Mouse (Mus musculus): Measurements from ENCODE around the gene Shcbp1. TPM values are rescaled to one million over a fixed set of nuclear protein-coding genes. Genes with fewer than 3 reads are reported as not detected.

Gene Shcbp1
- polyA plus RNA-seq (2014; fragmentation: Nextera tagmentation; extraction: Ambion mirVana) = 109 and 112 TPM in 2 replicates

- peak; percentile 78 for TF ChIP-seq CTCF (IDR thresholded peaks at IDR 0.05; ENCODE audit: low read depth)
- DNase-seq = peak; percentile 98
These were observed at the start of gene Shcbp1 for GRCm38 (mm10) chr8:4779254-4780055. TSS of gene Shcbp1 (minus strand) at chr8:4779567.

GRCm38 (mm10) chr8:4808831-4809230, 29.5 kb upstream of the Shcbp1 start:
- TF ChIP-seq CTCF (IDR thresholded peaks at IDR 0.05; ENCODE audit: low read depth) = no peak

More at GRCm38 (mm10) chr8:4779254-4780055, at the start of gene Shcbp1:
- Histone ChIP-seq H3K9ac (peak within 1 kb of the TSS; percentile 77), H3K36me3 (ENCODE audit: insufficient read depth) (no peaks in the 10 kb centered on the region), H3K4me3 (ENCODE audit: low read depth, low read length) (peak within 1 kb of the TSS; percentile 87), H3K9me3 (ENCODE audit: low read depth, low read length) (no peaks in the 10 kb centered on the region), H3K4me1 (ENCODE audit: insufficient read depth) (peaks cover 6% of the 10 kb centered on the region; the same call in 1 of the 2 replicates), H3K4me2 (peak within 1 kb of the TSS; percentile 65), H3K27me3 (ENCODE audit: insufficient read depth, low read length) (no peaks in the 10 kb centered on the region), H3K27ac (ENCODE audit: low read depth) (no peak within 1 kb of the TSS)
- peak; percentile 97 for ATAC-seq (ENCODE audit: insufficient read depth)
- WGBS = 4% methylated on average over 29 of the region's 29 CpGs

GRCm38 (mm10) chr8:4800524-4801122, 21.3 kb upstream of the Shcbp1 start:
- DNase-seq (peak; percentile 76), ATAC-seq (ENCODE audit: insufficient read depth) (peak; percentile 44; the same call in 1 of the 2 replicates)
- Histone ChIP-seq H3K4me1 (ENCODE audit: insufficient read depth) (no peaks in the 10 kb centered on the region), H3K9ac (no peak overlapping the region), H3K4me2 (no peak overlapping the region), H3K9me3 (ENCODE audit: low read depth, low read length) (no peaks in the 10 kb centered on the region), H3K27me3 (ENCODE audit: insufficient read depth, low read length) (no peaks in the 10 kb centered on the region), H3K4me3 (ENCODE audit: low read depth, low read length) (no peak overlapping the region), H3K36me3 (ENCODE audit: insufficient read depth) (no peaks in the 10 kb centered on the region), H3K27ac (ENCODE audit: low read depth) (no peak overlapping the region)
- WGBS = 45% methylated on average over 19 of the region's 19 CpGs
- TF ChIP-seq CTCF (IDR thresholded peaks at IDR 0.05; ENCODE audit: low read depth) = peak; percentile 64

More at GRCm38 (mm10) chr8:4808831-4809230, 29.5 kb upstream of the Shcbp1 start:
- Histone ChIP-seq H3K4me3 (ENCODE audit: low read depth, low read length) (no peak overlapping the region), H3K9me3 (ENCODE audit: low read depth, low read length) (no peaks in the 10 kb centered on the region), H3K27me3 (ENCODE audit: insufficient read depth, low read length) (no peaks in the 10 kb centered on the region), H3K4me2 (no peak overlapping the region), H3K27ac (ENCODE audit: low read depth) (no peak overlapping the region), H3K36me3 (ENCODE audit: insufficient read depth) (no peaks in the 10 kb centered on the region), H3K4me1 (ENCODE audit: insufficient read depth) (no peaks in the 10 kb centered on the region), H3K9ac (no peak overlapping the region)
- WGBS = 84% methylated on average over 4 of the region's 4 CpGs
- ATAC-seq (ENCODE audit: insufficient read depth) (no peak), DNase-seq (no peak)

DNA sequence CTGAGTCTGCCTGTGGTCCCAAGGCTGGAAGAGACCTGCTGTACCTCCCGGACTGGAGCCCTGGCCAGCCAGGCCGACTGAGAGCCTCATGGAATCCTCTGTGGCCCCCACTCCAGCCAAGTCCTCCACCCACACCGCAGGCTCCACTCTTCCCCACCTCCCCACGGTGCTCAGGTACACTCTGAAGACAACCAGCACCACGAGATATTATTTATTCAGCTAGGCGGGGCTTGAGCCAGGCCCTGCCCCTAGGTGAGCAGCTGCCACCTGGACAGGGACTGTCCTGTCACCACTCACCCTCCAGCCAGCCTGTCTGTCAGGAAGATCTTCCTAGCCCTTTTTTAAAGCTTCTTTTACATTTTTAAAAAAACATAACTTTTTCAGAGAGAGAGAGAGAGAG, 1.1 kb downstream of the Shcbp1 start:
- Histone ChIP-seq H3K27me3 (ENCODE audit: insufficient read depth, low read length) (no peaks in the 10 kb centered on the region), H3K36me3 (ENCODE audit: insufficient read depth) (no peaks in the 10 kb centered on the region), H3K4me3 (ENCODE audit: low read depth, low read length) (peak overlapping the region; percentile 87), H3K27ac (ENCODE audit: low read depth) (no peak overlapping the region), H3K4me1 (ENCODE audit: insufficient read depth) (peaks cover 6% of the 10 kb centered on the region; the same call in 1 of the 2 replicates), H3K4me2 (peak overlapping the region; percentile 65), H3K9ac (peak overlapping the region; percentile 77; the same call in 1 of the 2 replicates), H3K9me3 (ENCODE audit: low read depth, low read length) (no peaks in the 10 kb centered on the region)
- TF ChIP-seq CTCF (IDR thresholded peaks at IDR 0.05; ENCODE audit: low read depth) = no peak
- no peak; the same call in 1 of the 2 replicates for ATAC-seq (ENCODE audit: insufficient read depth)
- no peak for DNase-seq
- 59% methylated on average over 6 of the region's 6 CpGs for WGBS

DNA sequence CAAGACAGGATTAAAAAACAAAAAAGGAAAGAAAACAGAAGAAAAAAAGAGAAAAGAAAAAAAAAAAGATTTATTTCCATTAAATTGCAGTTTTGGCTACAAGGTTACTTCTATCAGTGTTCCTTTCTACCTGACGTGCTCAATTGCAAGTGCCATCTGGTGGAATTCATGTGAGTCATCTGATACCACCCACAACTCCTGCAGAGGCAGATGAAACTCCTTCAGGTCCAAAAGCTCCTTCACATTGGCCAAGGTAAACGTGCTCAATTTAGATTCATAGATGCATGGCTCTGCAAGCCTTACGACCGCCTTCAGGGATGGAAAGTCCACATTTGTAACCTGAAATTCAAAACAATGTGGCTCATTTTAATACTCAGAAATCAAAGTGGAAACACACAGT, 14.6 kb downstream of the Shcbp1 start:
- DNase-seq (no peak), ATAC-seq (ENCODE audit: insufficient read depth) (no peak)
- H3K9me3 ChIP-seq (ENCODE audit: low read depth, low read length) = no peaks in the 10 kb centered on the region
- H3K27ac ChIP-seq (ENCODE audit: low read depth) = no peak overlapping the region
- H3K4me3 ChIP-seq (ENCODE audit: low read depth, low read length) = no peak overlapping the region
- no peak overlapping the region for H3K4me2 ChIP-seq
- no peaks in the 10 kb centered on the region for H3K4me1 ChIP-seq (ENCODE audit: insufficient read depth)
- no peaks in the 10 kb centered on the region for H3K27me3 ChIP-seq (ENCODE audit: insufficient read depth, low read length)
- 83% methylated on average over 4 of the region's 4 CpGs for WGBS
- 0 out of 2 replicates have a peak, but pooled peaks cover 5% of the 10 kb centered on the region for H3K36me3 ChIP-seq (ENCODE audit: insufficient read depth)
- no peak overlapping the region for H3K9ac ChIP-seq
- TF ChIP-seq CTCF (IDR thresholded peaks at IDR 0.05; ENCODE audit: low read depth) = no peak

DNA sequence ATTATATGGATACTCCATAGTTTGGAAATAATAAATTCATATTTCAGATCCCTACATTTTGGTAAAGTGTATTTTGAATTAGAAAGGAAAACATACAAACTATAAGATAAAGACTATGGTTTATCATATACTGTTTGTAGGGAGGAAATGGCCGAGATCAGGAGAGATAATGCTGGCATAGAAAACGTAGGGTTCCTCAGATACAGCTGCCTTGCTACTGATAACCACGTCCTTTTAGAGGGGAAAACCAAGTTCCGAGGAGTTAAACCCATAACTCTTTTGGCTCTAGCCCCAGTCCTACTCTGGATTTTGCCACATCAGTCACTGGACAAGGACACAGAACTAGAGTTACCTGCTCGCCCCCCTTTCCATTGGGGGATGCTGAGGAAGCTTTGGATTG, 26.3 kb downstream of the Shcbp1 start:
- no peak for ATAC-seq (ENCODE audit: insufficient read depth)
- Histone ChIP-seq H3K36me3 (ENCODE audit: insufficient read depth) (peaks cover 16% of the 10 kb centered on the region; the same call in 1 of the 2 replicates), H3K4me1 (ENCODE audit: insufficient read depth) (no peaks in the 10 kb centered on the region), H3K27me3 (ENCODE audit: insufficient read depth, low read length) (no peaks in the 10 kb centered on the region), H3K9me3 (ENCODE audit: low read depth, low read length) (no peaks in the 10 kb centered on the region), H3K4me3 (ENCODE audit: low read depth, low read length) (no peak overlapping the region), H3K27ac (ENCODE audit: low read depth) (no peak overlapping the region), H3K4me2 (no peak overlapping the region), H3K9ac (no peak overlapping the region)
- TF ChIP-seq CTCF (IDR thresholded peaks at IDR 0.05; ENCODE audit: low read depth) = no peak
- 73% methylated on average over 5 of the region's 5 CpGs for WGBS
- DNase-seq = no peak

- Histone ChIP-seq H3K36me3 (ENCODE audit: insufficient read depth) (0 out of 2 replicates have a peak, but pooled peaks cover 4% of the 10 kb centered on the region), H3K4me2 (no peak overlapping the region), H3K27ac (ENCODE audit: low read depth) (no peak overlapping the region), H3K9me3 (ENCODE audit: low read depth, low read length) (no peaks in the 10 kb centered on the region), H3K4me3 (ENCODE audit: low read depth, low read length) (no peak overlapping the region), H3K9ac (no peak overlapping the region), H3K27me3 (ENCODE audit: insufficient read depth, low read length) (no peaks in the 10 kb centered on the region), H3K4me1 (ENCODE audit: insufficient read depth) (no peaks in the 10 kb centered on the region)
- WGBS = 46% methylated on average over 1 of the region's 1 CpGs
- DNase-seq = no peak
- TF ChIP-seq CTCF (IDR thresholded peaks at IDR 0.05; ENCODE audit: low read depth) = peak; percentile 50
- ATAC-seq (ENCODE audit: insufficient read depth) = no peak
These were observed 48.4 kb downstream of the Shcbp1 start for GRCm38 (mm10) chr8:4730942-4731341.
